Mouse (Mus musculus) 3134 (cell line): ENCODE data around the gene Zswim1.
A peak's percentile ranks its signal among the peaks of the same experiment; 100 is the strongest.

Source experiments
- DNase-seq: peaks from one replicate; pipeline ENCODE4 v3.0.0-alpha.2; 2011; ENCODE audit warnings: low spot score; ENCODE audit not compliant: insufficient read length; ENCODE audit errors: extremely low read depth

Zswim1 gene

GRCm38 (mm10) chr2:164792400-164793190 is 29.9 kb upstream of the Zswim1 start:
- DNase-seq, result no peak

GRCm38 (mm10) chr2:164793236-164793635 is 29.2 kb upstream of the Zswim1 start:
- DNase-seq, result no peak

- DNase-seq, result no peak
Measured at GRCm38 (mm10) chr2:164793772-164794171, 28.7 kb upstream of the Zswim1 start.

- DNase-seq, result peak; percentile 60
Measured at GRCm38 (mm10) chr2:164794293-164794692, 28.2 kb upstream of the Zswim1 start.

- no peak for DNase-seq
Measured at GRCm38 (mm10) chr2:164795868-164796267, 26.6 kb upstream of the Zswim1 start.

DNA sequence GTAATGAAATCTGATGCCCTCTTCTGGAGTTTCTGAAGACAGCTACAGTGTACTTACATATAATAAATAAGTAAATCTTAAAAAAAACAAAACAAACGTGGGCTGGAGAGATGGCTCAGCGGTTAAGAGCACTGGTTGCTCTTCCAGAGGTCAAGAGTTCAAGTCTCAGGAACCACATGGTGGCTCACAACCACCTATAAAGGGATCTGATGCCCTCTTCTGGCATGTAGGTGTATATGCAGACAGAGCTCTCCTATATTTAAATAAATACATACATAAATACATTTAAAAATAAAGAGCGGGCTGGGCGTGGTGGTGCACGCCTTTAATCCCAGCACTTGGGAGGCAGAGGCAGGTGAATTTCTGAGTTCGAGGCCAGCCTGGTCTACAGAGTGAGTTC is 23.9 kb upstream of the Zswim1 start:
- peak; percentile 46 for DNase-seq

GRCm38 (mm10) chr2:164800252-164801004 is 22.1 kb upstream of the Zswim1 start:
- DNase-seq, result no peak

- DNase-seq, result no peak
Measured at GRCm38 (mm10) chr2:164803201-164803920, 19.1 kb upstream of the Zswim1 start.

DNA sequence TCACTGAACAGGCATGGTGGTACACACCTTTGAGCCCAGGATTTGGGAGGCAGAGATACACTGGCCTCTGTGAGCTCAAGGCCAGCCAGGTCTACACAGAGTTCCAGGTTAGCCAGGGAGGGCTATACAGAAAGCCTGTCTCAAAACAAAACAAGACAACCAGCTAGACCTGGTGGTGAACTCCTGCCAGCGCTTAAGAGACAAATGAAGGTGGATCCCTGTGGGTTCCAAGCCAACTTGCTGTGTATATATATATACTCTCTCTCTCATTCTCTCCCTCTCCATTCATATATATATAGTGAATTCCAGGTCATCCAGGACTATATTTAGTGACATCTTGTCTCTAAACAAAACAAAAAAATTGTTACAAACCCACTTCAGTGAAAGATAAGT is 18.6 kb upstream of the Zswim1 start:
- DNase-seq, result no peak

DNA sequence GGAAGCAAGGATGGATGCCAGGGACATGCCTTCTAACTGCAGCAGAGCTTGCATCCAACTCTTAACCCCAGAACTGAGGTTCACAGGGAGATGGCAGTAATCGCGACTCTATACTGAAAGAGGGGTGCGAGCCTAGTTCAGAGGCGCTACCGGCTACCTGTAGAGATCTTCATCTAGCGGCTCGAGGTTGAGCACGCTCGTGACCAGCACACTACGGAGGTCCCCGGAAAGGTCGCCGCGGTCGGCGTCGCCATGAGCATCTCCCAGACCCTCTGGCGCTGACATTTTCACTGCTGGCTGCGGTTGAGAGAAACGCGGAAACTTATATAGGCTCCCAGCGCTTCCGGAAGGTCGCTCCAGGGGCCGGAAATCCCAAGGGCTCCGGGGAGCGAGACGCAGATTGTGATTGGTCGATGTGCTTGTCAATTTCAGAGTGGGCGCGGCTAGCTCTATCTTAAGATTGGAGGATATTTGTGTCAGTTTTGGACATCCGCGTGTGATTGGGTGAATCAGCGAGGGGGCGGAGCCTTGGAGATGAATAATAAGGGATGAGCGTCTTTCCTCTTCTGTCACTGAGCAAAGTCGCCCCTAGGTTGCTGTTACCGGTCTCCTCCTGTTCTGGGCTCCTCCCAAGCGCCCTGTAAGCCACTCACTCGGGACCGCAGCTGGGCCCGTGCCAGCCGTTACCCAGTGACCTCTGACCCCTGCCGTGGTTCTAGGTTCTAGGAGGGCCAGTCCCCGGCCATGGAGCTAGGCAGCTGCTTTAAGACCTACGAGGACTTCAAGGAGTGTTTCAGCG is 17.8 kb upstream of the Zswim1 start, which contains the start of the genes Acot8 and Zswim3:
Acot8 (minus strand) TSS at position 350 of the 799 bp plus-strand sequence.
Zswim3 (plus strand) TSS at position 566 of the 799 bp plus-strand sequence.
- peak; percentile 94 for DNase-seq

GRCm38 (mm10) chr2:164805332-164805718 is 17.2 kb upstream of the Zswim1 start:
- no peak for DNase-seq

DNA sequence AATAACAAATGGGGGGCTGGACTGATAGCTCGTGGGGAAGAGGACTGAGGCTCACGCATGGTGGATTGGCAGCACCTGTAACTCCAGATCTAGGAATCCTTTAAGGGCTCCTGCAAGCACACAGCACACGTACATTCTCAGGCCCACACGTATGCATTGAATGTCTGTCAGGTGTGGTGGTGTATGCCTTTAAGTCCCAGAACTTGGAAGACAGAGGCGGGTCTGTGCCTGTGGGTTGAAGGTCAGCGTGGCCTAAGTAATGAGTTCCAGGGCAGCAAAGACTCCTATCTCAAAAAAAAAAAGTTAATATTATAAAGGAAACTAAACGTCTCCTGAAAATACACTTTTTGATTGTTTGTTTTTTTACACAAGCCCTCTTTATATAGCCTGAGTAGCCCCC is 15.9 kb upstream of the Zswim1 start:
- DNase-seq, result no peak

DNA sequence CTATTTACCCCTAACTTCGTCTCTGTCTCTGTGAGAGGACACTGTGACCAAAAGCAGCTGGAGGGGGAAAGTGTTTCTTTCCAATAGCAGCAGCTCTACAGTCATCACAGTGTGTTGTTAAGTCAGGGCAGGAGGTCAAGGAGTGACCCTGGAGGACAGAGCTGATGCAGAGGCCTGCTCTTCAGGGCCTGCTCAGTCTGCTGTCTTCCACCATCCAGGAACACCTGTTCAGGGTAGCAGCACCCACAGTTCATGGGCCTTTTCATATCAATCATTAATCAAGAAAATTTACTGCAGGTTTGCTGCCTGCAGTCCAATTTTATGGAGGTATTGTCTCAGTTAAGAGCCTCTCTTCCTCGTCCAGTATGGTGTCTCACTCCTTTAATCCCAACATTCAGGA is 8.9 kb upstream of the Zswim1 start:
- DNase-seq, result no peak

DNA sequence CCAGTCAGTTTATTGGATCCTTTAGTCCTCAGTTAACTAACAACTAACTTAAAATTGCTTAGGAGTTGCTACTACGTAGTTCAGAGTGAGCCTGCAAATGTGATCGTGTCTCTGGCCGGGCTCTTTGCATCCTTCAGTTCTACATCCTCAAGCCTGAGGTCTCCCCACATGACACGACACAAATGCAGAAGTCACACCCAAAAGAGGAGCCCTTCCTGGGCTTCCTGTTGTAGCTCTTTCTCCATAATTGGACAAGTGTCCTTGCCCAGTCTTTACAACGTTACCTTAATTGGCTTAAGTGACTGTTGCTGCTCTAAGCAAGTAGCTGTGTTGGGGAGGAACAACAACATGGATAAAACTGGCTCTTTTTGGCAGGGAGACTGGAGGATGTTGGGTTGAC is 7.1 kb upstream of the Zswim1 start:
- DNase-seq, result no peak

DNA sequence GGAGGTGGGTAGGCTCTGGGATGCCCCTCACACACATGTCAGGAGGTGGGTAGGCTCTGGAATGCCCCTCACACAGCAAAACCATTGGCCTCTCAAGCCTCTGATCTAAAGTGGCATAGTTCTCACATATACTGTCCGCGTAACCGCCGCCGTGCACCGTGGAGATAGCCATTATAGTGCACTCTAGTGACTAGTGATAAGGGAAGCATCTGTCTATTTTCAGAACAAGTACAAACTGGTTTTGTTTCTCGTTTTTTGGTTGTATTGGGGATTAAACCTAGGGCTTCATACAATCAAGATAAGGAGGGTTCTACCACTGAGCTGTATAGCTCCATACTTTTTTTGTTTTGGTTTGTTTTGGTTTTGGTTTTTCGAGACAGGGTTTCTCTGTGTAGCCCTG is 6.7 kb upstream of the Zswim1 start:
- no peak for DNase-seq

DNA sequence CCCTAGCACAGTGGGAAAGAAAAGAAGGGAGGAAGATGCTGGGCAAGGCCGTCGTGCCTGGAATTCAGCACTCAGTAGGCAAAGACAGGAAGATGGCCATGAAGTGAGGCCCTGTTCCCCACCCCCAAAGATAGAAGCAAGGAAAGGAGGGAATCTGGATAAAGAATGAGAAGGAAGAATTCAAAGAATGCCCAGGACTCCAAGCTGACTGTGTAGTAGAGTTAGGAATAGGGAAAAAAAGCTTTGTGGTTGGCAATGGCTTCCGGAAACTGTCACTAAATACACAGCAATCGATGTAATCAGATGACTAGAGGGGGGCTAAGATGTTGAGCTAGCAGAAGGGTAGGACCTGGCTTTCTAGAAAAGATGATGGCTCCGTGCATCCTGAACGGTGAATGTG is 5.3 kb upstream of the Zswim1 start:
- DNase-seq, result no peak

DNA sequence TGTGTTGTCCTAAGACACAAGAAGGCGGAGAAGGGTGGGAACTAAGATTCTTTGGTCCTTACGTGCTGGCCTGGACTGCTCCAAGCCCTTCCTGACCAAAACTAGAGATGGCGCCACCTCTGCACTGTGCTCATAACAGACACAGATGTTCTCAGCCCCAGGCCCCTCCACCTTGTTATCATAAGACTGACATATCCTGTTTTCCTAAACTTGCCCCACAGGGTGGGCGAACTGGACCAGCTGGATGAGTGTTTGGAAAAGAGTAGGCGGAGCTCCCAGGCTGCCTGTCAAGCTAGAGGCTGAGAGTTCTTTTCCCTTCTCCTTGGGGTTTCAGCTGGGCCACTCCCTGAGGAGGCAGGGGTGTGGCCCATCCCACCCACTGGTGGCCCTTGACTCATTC is 4.8 kb upstream of the Zswim1 start:
- no peak for DNase-seq

DNA sequence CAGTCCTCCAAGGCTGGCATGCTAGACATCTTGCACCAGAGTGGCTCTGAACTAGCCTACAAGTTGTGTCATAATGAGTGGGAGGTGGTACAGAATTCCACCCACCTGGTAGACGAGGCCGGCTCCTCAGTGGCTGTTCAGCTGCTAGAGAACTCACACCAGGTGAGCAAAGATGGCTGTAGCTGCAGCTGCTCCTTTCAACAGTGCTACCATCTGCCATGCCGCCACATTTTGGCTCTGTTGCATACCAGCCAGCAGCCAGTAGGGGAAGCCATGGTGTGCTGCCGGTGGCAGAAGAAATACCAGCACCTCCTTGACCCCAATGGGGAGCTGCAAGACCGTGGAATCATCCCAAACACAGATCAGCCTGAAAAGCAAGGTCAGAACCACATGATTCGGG is 1.4 kb upstream of the Zswim1 start:
- no peak for DNase-seq

GRCm38 (mm10) chr2:164823181-164823585 is 697 bp downstream of the Zswim1 start:
- DNase-seq, result no peak

GRCm38 (mm10) chr2:164823969-164824368 is 1.5 kb downstream of the Zswim1 start:
- DNase-seq, result no peak

GRCm38 (mm10) chr2:164825521-164825920 is 3.0 kb downstream of the Zswim1 start:
- DNase-seq, result no peak
